Mouse (Mus musculus): ENCODE results near the gene Litaf. TPM values are rescaled to one million over a fixed set of nuclear protein-coding genes. Genes with fewer than 3 reads are reported as not detected.

Gene Litaf
- polyA plus RNA-seq, 1 experiment from 2014 or later, result 137 TPM

DNA sequence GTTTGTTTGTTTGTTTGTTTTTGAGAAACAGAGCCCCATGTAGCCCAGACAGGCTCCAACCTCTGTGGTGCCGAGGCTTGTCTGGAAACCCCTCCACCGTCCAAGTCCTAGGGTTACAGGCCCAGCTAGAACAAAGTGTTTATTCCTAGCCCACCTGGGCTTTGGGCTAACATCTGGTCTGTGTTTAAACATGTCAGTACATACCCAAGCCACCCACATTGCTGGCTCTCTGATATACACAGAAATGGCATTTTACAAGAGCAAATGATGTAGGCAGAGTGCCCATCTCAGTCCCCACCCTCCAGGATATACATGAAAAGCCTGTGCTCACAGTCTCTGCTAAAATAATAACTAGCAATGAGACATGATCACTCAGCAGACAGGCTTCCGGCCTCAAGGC, 149.7 kb downstream of the Litaf start:
- Histone ChIP-seq H3K4me3 (replicated peaks; ENCODE audit: low read depth, low read length) (no peak overlapping the region), H3K27ac (no peak overlapping the region), H3K4me2 (ENCODE audit: low read length) (no peak overlapping the region), H3K27me3 (ENCODE audit: insufficient read depth, low read length) (no peaks in the 10 kb centered on the region), H3K36me3 (ENCODE audit: insufficient read depth, low read length) (no peaks in the 10 kb centered on the region), H3K4me1 (replicated peaks; ENCODE audit: insufficient read depth, low read length) (no peaks in the 10 kb centered on the region), H3K9me3 (replicated peaks; ENCODE audit: low read length) (no peaks in the 10 kb centered on the region), H3K9ac (ENCODE audit: low read depth, low read length) (no peak overlapping the region)
- no peak for ATAC-seq (replicated peaks; ENCODE audit: low FRiP score, low read depth)
- DNase-seq (ENCODE audit: low spot score), result no peak
- 83% methylated on average over 3 of the region's 3 CpGs for WGBS
- TF ChIP-seq CTCF (IDR thresholded peaks at IDR 0.05; ENCODE audit: low read depth), result no peak

DNA sequence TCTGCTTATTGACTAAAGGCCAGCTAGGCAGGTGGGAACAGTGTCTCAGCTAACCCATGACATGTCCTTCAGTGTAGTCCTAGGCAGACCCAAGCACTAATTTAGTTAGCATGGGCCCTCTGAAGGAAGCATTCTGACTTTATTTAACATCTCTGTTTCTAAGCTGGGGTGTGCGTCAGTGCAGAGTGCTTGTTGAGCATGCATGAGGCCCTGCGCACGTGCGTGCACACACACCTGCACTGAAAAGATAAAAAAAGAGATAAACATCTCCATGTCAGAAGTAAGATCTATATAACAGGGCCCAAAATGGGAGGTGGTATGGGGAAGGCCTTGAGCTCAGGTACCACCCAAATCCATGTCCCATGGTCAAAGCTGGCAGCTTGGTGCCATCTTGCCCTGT, 150.9 kb downstream of the Litaf start:
- no peak for ATAC-seq (replicated peaks; ENCODE audit: low FRiP score, low read depth)
- H3K4me3 ChIP-seq (replicated peaks; ENCODE audit: low read depth, low read length), result no peak overlapping the region
- H3K27me3 ChIP-seq (ENCODE audit: insufficient read depth, low read length), result no peaks in the 10 kb centered on the region

DNA sequence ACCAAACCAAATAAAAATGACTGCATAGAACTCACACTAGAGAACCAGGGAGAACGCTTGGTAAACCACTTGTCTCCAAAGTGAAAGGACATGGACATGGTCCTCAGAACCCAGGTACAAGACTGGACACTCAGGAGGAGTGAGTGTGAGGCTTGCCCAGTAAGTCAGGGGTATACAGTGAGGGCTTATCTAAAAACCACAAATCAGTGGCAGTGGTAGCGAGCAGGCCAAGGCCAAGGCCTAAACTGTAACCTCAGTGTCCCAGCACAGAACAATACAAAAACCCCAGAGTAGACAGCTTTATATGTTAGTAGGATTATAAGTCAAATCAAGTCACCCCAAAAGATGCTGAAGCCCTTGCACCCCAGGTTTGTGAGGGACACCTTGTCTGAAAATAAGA, 154.9 kb downstream of the Litaf start:
- Histone ChIP-seq H3K36me3 (ENCODE audit: insufficient read depth, low read length) (no peaks in the 10 kb centered on the region), H3K27ac (no peak overlapping the region), H3K9ac (ENCODE audit: low read depth, low read length) (no peak overlapping the region), H3K4me3 (replicated peaks; ENCODE audit: low read depth, low read length) (no peak overlapping the region), H3K4me1 (replicated peaks; ENCODE audit: insufficient read depth, low read length) (no peaks in the 10 kb centered on the region), H3K27me3 (ENCODE audit: insufficient read depth, low read length) (no peaks in the 10 kb centered on the region), H3K9me3 (replicated peaks; ENCODE audit: low read length) (no peaks in the 10 kb centered on the region), H3K4me2 (ENCODE audit: low read length) (no peak overlapping the region)
- DNase-seq (ENCODE audit: low spot score) (no peak), ATAC-seq (replicated peaks; ENCODE audit: low FRiP score, low read depth) (no peak)
- WGBS, result 88% methylated on average over 2 of the region's 2 CpGs
- no peak for TF ChIP-seq CTCF (IDR thresholded peaks at IDR 0.05; ENCODE audit: low read depth)

More for the DNA sequence above, 150.9 kb downstream of the Litaf start:
- no peak for DNase-seq (ENCODE audit: low spot score)
- H3K36me3 ChIP-seq (ENCODE audit: insufficient read depth, low read length), result no peaks in the 10 kb centered on the region
- WGBS, result 93% methylated on average over 4 of the region's 4 CpGs
- no peak overlapping the region for H3K9ac ChIP-seq (ENCODE audit: low read depth, low read length)
- H3K9me3 ChIP-seq (replicated peaks; ENCODE audit: low read length), result no peaks in the 10 kb centered on the region
- H3K4me1 ChIP-seq (replicated peaks; ENCODE audit: insufficient read depth, low read length), result no peaks in the 10 kb centered on the region
- no peak overlapping the region for H3K27ac ChIP-seq
- H3K4me2 ChIP-seq (ENCODE audit: low read length), result no peak overlapping the region
- no peak for TF ChIP-seq CTCF (IDR thresholded peaks at IDR 0.05; ENCODE audit: low read depth)

DNA sequence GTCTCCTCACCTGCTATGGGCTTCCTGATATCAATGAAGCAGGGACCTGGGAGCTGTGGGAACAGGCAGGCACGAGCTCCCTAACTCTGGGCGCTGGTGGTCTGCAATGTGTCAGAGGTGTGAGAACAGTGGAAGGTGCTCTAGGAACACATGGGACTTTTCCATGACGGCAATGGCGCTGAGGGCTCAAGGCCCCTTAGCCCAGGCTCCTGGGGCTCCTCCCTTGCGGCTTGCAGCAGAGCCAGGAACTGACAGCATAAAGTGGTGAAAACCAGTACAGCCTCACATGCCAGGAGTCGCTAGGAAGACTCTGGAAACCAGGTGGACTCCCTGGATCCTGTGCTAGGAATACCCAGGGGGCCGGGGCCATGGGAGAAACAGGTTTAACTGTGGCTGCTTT, 155.4 kb downstream of the Litaf start:
- no peak for TF ChIP-seq CTCF (IDR thresholded peaks at IDR 0.05; ENCODE audit: low read depth)
- no peaks in the 10 kb centered on the region for H3K27me3 ChIP-seq (ENCODE audit: insufficient read depth, low read length)
- no peak overlapping the region for H3K4me3 ChIP-seq (replicated peaks; ENCODE audit: low read depth, low read length)
- no peak overlapping the region for H3K9ac ChIP-seq (ENCODE audit: low read depth, low read length)
- no peaks in the 10 kb centered on the region for H3K36me3 ChIP-seq (ENCODE audit: insufficient read depth, low read length)
- no peaks in the 10 kb centered on the region for H3K9me3 ChIP-seq (replicated peaks; ENCODE audit: low read length)
- no peaks in the 10 kb centered on the region for H3K4me1 ChIP-seq (replicated peaks; ENCODE audit: insufficient read depth, low read length)
- no peak for ATAC-seq (replicated peaks; ENCODE audit: low FRiP score, low read depth)
- no peak overlapping the region for H3K27ac ChIP-seq
- no peak overlapping the region for H3K4me2 ChIP-seq (ENCODE audit: low read length)
- DNase-seq (ENCODE audit: low spot score), result no peak
- 82% methylated on average over 7 of the region's 7 CpGs for WGBS

Small RNA genes lying within 50 kb of the gene (microRNA-seq; reads per million reads assigned to microRNA genes)
- not detected for gene Gm26268

Other genes starting within 250 kb of the Litaf start
- gene Rmi2, start 231.1 kb downstream of the Litaf start, polyA plus RNA-seq (2015; fragmentation: Nextera tagmentation; extraction: Ambion mirVana), result 1.6 and 2.5 TPM in 2 replicates
- gene Snn, start 5.2 kb downstream of the Litaf start, polyA plus RNA-seq (2015; fragmentation: Nextera tagmentation; extraction: Ambion mirVana), result 31.0 and 32.9 TPM in 2 replicates
- gene Txndc11, start 68.5 kb upstream of the Litaf start, polyA plus RNA-seq (2015; fragmentation: Nextera tagmentation; extraction: Ambion mirVana), result 28.8 and 33.3 TPM in 2 replicates
- 45.0 and 50.7 TPM in 2 replicates for gene Zc3h7a, start 110.2 kb upstream of the Litaf start, polyA plus RNA-seq (2015; fragmentation: Nextera tagmentation; extraction: Ambion mirVana)
- 160 and 167 TPM in 2 replicates for gene Rsl1d1, start 137.2 kb upstream of the Litaf start, polyA plus RNA-seq (2015; fragmentation: Nextera tagmentation; extraction: Ambion mirVana)
- gene Gspt1, start 188.2 kb upstream of the Litaf start, polyA plus RNA-seq (2015; fragmentation: Nextera tagmentation; extraction: Ambion mirVana), result 65.1 and 67.6 TPM in 2 replicates
- not detected in 2 replicates for gene Tnfrsf17, start 247.7 kb upstream of the Litaf start, polyA plus RNA-seq (2015; fragmentation: Nextera tagmentation; extraction: Ambion mirVana)